Mouse (Mus musculus): Measurements from ENCODE around the gene Rnf115.
"Not testable (repeated sequence)": the region's sequence is repeated elsewhere in the genome, so short reads cannot be mapped to it uniquely, and the experiment has no call there.

The Rnf115 gene

DNA sequence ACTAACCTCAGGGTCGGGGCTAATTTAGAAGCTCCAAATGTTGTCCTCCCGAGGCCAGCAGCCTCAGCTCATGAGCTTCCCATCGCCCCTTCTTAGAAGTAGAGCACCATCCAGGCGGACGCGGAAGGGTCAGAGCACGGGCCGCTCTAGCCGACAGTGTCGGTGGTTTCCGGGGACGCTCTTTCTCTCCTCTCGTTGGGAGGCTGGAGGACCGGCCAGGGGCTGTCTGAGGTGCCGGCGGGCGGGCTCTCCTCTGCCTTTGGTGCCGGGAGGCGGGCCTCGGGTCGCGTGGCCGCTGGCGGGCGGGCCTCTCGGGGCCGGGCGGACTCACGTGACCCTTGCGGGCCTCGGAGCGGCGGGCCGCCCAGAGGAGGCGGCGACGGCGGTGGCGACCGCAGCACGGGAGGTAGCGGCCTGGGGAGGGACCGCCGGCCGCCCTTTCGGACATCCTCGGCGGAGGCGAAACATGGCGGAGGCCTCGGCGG lies at the start of gene Rnf115, which contains the start of gene Polr3c:
Rnf115 (plus strand) TSS at position 322 of the 485 bp plus-strand sequence.
Polr3c (minus strand) TSS at position 286 of the 485 bp plus-strand sequence.
- DNase-seq = peak; percentile 97 to 98

DNA sequence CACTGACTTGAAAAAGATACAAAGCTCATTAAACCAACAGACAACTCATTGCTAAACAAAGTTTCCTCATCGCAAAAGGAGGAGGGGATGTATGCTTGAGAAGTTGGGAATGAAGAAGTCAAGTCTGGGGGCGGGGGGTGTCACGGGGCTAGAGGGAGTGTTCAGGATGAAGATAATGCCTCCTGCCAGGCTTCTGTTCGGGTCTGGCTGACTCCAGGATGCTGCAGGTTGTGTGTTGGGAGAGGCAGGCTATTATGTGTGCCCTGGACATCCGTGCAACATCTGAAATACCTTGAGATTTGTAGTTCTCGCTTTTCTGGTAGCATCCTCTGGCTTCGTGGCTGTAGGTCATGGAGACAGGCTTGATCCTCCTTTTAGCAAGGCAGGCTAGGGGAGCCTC lies 49.0 kb upstream of the Rnf115 start:
- no peak for DNase-seq

DNA sequence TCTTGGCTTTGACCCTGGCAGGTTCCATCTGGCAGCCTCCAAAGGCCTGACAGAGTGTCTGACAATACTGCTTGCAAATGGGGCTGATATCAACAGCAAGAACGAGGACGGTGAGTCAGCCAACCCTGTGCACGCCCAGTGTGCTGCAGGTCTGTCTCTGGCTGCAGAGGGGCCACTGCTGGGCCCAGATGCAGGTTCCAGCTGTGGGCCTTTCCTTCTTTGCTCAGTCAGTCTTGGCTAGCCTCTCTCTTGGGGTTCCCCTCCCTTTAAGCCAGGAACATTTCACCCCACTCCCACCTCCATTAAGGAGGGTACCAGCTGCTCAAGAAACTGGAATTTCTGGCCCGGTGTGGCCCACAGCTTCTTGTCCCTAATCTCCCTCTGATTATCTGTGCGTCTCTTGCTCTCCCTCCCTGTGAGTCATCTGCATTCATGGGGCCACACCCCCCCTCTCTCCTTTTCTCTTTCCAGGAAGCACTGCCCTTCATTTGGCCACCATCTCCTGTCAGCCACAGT lies 48.2 kb upstream of the Rnf115 start:
- no peak for DNase-seq

DNA sequence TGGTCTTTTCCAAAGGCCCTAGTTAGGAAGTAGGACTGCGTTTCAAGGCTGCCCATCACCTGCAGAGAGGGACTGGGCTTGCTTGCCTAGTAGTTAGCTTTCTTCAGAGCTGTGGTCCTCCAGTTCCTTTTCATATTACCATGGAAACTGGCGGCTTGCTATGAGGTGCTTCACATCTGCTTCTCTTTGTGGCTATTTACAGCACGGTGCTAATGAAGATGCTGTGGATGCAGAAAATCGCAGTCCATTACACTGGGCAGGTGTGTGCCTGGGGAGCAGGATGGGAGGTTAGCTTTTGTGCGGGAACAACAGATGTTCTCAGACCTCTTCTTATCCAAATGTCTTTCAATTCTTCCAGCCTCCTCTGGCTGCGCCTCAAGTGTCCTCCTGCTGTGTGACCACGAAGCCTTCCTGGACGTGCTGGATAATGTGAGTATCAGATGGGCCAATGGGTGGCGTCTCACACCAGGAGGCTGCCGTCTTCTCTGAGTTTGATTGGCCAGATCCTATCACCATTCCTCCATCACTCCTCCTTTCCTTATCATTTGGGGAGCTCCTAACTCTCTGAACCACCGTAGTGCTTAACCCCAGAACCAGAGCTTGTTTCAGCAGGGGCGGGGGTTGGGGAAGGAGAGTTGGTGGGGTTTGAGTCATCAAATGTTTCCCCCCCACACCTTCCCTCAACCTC lies 47.1 kb upstream of the Rnf115 start:
- DNase-seq = no peak

DNA sequence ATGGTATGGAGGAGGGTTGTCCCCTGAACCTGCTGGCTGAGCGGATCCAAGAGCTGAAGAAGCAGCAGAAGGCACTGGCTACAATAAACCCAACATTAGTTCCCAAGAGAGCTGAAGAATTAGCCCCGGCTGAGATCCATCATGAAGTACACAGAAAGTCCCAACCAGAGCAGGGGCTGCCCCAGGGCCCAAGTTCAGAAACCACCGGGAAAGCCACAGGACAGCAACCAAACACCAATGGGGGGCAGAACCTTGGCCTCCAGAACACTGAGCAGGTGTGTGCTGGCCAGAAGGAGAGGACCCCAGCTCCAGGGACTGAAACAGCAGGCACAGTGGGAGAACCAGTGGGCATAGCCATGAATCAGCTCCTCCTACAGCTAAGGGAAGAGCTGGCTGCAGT lies 44.0 kb upstream of the Rnf115 start:
- DNase-seq = no peak

DNA sequence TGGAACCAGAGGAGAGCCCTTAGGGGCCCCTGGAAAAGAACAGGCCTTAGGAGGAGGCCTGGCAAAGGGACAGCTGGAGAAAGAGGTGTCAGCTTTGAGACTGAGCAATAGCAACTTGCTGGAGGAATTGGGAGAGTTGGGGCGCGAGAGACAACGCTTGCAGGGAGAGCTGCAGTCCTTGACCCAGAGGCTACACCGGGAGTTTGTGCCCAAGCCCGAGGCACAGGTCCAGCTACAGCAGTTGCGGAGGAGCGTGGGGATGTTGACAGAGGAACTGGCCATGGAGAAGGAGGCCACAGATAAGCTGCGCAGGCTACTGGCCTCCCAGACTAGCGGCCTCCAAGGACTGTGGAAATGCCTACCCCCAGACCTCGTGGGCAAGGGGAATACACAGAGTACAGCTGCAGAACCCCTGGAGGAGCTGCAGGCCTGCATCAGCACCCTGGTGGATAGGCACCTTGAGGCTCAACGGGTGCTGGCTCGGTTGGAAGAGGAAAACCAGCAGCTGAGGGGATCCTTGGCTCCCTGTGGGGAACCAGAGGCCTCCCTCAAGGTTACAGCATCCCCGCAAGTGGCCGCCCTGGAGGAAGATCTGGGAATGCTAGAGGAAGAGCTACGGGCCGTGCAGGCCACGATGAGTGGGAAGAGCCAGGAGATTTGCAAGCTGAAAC lies 43.2 kb upstream of the Rnf115 start:
- no peak for DNase-seq

DNA sequence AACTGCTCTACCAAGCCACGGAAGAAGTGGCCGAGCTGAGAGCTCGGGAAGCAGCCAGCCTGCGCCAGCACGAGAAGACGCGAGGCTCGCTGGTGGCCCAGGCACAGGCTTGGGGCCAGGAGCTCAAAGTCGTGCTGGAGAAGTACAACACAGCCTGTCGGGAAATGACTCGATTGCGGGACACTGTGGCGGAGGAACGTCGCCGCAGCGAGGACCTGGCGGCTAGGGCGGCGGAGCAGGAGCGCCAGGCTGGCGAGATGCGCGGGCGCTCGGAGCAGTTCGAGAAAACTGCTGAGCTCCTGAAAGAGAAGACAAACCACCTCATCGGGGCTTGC lies 42.7 kb upstream of the Rnf115 start:
- peak in 1 of 2 experiments; percentile 28 for DNase-seq

DNA sequence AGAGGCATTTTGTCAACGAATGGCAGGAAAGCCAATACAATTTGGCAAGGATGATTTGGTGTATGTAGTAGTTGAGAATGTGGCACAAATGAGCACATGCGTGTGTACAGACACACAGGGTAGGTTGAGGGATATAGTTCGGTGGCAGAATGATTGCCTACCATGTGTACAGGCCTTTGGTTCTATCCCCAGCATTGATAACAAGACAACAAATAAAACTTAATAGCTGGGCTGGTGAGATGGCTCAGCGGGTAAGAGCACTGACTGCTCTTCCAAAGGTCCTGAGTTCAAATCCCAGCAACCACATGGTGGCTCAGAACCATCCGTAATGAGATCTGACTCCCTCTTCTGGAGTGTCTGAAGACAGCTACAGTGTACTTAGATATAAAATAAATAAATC lies 41.4 kb upstream of the Rnf115 start:
- not testable (repeated sequence) for DNase-seq

DNA sequence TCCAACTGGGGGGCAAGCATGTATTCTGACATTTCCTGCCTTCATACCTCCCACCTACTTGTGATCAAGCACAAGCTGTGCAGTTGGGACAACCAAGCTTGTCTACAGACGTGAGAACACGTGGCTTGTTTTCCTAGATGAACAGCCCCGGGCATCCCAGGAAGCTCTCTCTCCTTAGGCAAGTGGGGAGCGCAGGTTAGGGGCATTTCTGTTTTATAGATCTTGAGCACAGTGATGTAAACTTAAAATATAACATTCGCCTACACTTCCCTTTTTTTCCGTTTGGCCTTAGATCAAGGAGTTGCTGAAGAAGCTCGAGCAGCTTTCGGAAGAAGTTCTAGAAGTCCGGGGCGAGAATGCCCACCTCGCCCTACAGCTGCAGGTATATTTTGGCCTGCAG lies 38.6 kb upstream of the Rnf115 start:
- DNase-seq = no peak

DNA sequence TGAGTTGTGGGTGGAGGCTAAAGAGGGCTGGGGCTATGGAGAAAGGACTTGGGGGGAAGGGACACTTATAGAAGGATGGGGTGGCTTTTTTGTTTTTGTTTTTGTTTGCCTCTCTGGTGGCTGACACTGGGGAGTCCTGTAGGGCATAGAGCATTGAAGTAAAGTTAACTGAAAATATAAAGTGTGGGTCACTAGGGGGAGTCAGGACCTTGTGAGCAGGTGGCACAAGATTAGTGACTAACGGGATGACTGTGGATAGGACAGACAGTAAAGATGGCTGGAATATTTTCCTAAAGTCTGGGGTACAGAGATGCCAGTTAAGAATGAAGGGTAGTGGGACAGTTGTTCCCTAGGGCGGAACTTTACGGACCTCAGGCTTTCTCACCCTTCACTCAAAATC lies 37.2 kb upstream of the Rnf115 start:
- no peak for DNase-seq

DNA sequence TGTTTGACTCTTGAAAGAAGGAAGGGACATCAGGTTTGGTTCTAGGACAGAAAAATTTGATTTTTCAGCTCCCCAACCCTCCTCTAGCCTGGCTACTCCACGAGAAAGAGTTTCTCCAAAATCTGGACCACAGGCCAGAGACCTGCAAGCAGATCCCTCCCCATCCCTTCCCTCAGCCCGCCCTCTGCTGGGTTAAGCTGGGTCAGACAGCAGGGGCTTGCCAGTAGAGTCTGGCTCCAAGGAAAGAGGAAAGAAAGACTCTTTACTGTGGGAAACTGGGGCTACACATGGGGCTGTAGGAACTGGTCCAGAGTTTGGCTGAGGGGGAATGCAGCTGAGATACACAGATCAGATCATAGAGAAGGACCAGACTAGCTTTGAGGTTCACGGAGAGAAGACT lies 35.0 kb upstream of the Rnf115 start:
- DNase-seq = no peak

DNA sequence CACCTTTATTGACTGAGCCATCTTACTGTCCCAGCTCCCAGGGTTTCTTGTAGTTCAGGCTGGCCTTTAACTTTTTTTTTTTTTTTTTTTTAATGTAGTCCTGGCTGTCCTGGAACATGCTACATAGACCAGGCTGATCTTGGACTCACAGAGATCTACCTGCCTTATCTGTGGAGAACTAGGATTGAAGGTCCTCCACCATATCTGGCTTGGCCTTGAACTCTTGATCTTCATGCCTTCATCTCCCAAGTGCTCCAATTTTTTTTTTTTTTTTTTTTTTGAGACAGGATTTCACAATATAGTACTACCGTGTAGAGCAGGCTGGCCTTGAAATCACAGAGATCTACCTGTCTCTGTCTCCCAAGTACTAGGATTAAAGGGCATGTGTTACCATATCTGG lies 33.9 kb upstream of the Rnf115 start:
- no peak for DNase-seq

DNA sequence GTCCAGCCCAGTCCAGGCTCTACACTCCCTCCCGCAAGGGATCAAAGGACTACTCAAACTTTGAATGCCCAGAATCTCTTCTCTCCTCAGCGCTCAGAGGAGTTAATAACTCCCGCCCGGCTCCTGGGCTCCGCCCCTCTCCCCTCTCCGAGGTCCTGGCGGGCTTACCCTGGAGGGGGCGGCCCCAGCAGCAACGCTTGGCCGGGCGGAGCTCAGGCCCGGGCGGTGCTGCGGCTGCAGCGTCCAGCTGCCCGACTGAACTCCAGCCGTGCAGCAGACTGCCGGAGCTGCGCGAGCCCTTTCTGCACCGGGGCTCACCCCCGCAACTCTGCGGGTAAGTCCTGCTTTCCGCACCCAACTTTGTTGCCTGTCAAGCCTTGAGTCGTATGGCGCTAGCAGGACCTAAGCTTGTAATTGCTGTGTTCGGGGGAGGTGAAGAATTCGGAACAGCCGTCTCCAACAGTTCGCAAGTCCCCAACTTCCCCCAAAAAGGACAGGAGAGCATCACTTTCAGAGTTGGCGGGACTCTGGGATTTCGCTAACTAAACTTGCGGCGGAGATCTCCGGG lies 31.2 kb upstream of the Rnf115 start, which contains the start of gene Pias3:
Pias3 (plus strand) TSS at position 187 of the 568 bp plus-strand sequence.
- peak; percentile 53 to 64 for DNase-seq

DNA sequence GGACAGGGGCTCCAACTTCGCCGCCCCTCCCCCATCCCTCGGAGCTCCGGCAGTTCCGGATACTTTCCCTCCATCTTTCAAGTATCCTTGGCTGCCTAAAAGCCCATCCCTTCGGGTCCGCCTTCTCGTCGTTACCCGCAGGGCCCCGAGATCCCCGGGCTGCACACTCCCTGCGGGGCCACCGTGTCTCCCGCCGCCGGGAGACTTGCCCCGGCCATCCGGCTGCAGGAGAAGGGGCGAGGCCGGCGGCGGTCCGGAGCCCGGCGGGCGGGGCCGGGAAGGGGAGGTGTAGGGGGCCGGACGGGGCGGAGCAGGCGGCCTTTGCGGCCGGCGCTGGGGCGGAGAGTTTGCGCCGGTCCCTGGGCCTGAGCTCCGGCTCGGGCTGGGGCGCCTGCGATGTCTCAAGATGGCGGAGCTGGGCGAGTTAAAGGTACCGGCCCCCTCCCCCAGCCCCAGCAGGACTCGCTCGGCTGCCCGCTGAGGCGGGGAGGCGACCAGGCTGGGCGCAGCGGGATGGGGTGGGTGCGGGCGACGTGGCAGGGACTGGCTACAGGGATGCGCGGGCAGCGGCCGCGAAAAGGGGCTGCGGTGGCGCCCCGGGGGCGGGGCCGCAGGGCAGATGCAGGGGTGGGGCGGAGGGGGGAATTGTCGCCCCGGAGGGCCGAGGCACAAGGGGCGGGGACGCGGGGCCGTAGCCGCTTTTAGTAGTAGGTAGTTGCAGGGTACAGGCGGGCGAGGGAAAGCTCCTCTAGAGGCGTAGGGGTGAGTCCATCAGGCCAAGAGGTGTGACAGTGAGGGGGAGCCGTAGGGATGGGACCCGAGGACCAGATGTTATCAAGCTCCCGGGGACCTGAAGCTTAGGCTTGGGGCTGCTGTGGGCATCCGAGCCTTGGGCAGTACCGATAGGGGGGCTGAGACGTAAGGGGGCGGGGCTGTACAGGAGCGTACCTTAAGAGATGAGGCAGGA lies 30.4 kb upstream of the Rnf115 start:
- peak; percentile 89 to 91 for DNase-seq

DNA sequence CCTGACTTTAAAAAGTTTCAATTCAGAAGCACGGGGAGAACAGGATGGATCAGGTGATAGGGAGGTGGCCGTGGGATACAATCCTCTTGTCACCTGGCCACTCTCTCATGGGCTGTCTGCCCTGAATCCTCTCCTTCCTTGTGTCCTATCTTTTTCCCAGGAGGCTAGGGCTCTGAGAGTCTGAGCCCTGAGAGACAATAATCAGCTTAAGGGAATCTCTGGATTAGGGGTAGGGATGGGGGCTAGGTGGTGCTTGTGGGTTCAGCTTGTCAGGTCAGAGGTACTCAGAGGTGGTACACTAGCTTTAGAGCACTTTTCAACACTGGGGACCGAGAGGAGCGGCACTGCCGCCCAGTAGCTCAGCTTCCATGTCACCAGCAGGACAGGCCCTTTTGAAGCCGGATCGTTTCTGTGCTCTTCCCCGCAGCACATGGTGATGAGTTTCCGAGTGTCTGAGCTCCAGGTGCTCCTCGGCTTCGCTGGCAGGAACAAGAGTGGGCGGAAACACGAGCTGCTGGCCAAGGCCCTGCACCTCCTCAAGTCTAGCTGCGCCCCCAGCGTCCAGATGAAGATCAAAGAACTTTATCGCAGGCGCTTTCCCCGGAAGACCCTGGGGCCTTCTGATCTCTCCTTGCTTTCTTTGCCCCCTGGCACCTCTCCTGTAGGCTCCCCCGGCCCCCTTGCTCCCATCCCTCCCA lies 28.3 kb upstream of the Rnf115 start:
- DNase-seq = peak; percentile 27 to 30

DNA sequence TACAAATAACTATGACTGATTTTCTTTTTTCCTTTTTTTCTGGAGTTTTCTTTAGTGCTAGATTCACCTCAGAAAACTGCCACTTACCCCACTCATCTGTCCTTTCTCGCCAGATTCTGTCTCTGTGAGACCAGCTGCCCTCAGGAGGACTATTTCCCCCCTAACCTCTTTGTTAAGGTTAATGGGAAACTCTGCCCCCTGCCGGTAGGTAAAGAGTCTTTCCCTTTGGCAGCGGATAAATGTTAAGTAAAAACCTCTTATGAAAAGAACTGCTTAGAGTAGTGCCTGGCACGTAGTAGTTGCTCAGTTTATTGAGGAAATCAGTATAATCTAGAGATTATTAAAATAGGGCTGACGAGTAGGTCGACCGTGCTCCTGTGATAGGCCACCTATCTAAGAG lies 27.1 kb upstream of the Rnf115 start:
- peak in 1 of 2 experiments; percentile 32 for DNase-seq

DNA sequence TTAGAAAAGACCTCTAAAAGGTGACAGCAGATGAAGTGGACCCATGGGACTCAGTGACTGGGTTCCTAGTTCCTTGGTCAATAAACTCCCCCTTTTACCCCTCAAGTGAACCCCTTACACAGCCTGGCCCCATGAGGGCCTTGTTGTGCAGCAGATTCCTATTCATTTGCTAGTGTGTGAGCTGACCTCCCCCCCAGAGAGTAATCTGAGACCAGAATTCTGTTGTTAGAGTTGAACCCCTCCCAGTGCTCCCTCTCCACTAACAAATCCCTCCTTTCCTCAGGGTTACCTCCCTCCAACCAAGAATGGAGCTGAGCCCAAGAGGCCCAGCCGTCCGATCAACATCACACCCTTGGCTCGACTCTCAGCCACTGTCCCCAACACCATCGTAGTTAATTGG lies 26.5 kb upstream of the Rnf115 start:
- DNase-seq = no peak

DNA sequence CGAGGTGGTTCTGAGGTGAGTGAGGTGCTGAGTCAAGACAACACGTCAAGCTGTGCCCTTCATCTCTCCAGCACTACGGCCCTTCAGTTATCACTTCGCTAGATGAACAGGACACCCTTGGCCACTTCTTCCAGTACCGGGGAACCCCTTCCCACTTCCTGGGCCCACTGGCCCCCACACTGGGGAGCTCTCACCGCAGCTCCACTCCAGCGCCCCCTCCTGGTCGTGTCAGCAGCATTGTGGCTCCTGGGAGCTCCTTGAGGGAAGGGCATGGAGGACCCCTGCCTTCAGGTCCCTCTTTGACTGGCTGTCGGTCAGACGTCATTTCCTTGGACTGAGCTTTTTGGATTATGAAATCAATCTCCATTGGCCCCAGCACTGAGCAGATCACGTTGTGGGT lies 22.7 kb upstream of the Rnf115 start:
- no peak for DNase-seq

DNA sequence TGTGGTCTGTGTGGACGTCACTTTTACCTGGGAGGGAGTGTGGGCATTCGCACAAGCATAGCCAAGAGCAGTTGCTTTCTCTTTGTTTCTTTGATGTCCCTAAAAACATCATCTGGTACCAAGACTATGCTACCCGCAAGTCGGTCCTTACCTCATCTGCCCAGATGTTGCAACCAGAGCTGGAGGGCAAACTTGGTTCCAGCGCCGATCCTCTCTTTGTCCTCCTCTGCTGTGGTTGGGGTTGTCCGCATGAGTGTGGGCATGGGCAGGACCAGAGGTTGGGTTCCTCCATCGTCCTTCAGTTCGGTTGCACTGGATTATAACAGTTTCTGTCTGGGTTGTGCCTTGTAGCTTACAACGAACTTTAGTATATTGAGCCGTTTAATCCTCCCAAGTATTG lies 21.2 kb upstream of the Rnf115 start:
- DNase-seq = no peak

DNA sequence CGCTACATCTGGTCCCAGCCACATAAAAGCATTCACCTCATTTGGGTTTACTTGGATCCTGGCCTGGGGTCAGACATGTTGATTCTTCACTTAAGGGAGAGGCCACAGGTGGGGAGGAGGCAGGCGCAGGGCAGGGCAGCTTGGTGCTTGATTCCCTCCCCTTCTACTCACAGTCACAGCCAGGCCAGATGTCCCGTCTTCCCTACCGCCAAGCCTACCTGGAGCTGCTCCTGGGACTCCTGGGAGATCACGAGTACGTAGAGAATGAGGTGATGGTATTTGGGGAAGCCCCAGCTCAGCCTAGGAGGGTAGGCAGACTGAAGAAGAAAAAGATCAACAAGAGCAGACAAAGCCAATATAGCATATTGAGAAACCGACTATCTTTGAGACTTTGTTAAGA lies 20.5 kb upstream of the Rnf115 start:
- no peak for DNase-seq

DNA sequence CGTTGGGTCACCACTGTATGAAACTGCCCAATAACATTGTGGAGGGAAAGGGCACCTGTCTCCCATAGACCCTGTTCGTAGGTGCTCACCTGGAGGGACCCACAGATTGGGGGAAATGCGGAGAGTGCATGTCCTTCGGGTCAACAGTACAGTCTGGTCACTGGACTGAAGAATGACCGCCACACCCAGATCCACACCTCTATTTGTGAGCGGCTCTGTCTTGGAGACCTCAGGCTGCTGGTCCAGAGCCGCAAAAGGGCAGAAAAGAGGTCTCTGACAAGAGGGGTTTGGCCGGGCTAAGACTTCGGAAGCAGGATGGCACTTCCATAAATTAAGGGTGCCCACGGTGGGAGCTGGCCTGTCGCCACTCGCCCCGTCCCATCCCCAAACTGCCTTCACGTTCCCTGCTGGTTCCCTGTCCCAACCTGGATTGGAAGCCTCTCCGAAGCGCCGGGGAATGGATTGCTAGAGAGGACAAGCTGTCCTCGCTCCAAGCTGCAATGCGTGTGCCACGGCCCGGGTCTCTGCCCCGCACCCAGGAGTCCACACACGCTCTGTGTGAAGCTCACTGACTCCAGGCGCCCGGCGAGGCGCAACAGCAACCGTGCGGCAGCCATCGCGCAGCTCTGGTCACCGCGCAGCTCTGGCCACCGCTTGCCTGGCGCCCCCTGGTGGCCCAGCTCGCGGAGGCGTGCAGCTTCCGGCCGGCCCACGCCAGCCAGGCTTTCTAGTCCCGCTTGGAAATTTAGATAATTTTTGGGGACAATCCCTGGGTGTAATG lies 19.4 kb upstream of the Rnf115 start, which contains the start of gene Nudt17:
Nudt17 (minus strand) TSS at position 660 of the 781 bp plus-strand sequence.
- DNase-seq = peak; percentile 79 to 95
